Mouse (Mus musculus) embryo, embryonic 10 days (tissue): Measurements from ENCODE around the gene Farp1.
"Not testable (repeated sequence)": the region's sequence is repeated elsewhere in the genome, so short reads cannot be mapped to it uniquely, and the experiment has no call there.

Experiments used
- DNase-seq: peaks from one replicate; pipeline ENCODE4 v3.0.0-alpha.2; 2015; ENCODE audit warnings: low spot score

Farp1 gene

DNA sequence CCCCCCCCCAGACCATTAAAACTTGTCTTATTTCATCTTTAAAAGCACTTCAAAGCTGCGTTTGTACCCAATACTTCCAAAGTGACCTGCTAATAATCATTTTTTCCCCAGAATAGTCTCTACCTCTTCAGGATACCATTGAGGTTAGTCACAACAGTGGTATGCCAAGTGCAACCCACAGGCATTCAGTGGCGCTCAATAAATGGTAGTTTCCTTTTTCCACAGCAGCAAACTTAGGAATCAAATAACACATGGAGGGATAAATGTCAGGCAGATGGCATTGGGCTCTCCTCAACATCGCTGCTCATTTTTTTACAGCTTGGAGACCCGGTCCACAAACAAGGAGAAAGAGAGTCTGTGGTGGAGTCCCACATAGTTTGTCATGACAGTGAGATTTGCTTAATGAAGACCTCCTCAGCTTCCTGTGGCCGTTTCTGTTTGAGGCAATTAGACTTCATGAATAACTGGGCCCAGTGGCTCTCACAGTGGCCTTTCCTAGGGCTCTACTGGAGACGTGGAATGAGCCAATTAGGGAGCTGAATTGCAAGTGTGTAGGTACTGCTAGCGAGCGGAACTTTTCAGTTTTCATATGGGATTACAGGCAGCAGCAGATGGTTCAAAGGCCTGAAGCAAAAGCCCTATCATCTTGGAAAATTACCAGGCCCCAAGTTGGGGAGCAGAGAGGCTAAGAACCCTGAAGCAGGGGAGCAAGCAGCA, 148.6 kb downstream of the Farp1 start:
- no peak for DNase-seq

DNA sequence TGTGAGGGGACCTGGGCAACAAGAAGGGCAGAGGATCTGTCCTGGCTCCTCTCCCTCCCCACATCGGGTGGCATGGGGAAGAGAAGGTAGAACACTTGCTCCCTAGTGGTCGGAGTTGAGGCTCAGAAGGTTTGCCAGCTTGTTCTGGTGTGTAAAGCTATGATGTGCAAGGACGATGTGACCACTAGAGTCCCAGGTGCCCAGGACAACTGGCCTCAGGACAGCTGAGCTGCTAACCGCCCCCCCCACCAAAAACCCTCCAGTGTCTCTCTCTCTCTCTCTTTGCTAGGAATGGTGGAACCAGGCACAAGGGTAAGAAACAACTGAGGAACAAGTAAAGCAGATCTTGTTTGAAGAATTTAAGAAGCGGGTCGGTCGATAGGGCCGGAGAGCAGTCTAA, 149.4 kb downstream of the Farp1 start:
- no peak for DNase-seq

DNA sequence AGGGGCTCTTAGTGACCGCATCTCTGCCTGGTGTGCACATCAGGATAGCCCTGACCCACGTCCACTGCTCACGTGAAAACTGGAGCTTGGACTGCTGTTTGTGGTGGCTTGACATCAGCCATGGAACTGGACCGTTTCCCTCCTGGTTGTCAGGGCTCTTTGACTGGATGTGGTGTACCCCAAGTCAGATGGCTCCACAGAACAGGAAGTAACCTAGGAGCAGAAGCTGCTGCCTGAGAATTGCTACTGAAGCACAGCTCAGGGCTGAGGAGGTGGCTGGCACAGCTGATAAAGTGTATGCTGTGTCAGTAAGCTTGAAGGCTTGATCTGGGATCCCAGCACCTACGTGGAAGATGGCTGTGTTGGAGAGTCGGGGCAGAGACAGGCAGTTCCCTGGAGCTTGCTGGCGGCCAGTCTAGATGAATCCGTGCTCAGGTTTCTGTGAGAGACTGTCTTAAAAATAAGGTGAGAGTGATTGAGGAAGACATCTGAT, 151.4 kb downstream of the Farp1 start:
- no peak for DNase-seq

DNA sequence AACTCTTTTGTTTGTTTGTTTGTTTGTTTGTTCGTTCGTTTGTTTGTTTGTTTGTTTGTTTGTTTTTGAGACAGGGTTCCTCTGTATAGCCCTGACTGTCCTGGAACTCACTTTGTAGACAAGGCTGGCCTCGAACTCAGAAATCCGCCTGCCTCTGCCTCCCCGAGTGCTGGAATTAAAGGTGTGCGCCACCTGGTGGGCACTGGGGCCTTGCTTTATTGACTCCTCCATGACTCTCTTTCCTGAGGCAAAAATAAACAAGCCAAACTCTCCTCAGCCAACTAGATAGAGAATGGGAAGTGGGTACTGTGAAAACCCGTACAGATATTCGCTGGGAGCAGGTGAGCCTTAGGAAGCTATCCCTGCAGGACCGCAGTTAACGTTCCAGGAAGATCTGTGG, 154.8 kb downstream of the Farp1 start:
- not testable (repeated sequence) for DNase-seq

DNA sequence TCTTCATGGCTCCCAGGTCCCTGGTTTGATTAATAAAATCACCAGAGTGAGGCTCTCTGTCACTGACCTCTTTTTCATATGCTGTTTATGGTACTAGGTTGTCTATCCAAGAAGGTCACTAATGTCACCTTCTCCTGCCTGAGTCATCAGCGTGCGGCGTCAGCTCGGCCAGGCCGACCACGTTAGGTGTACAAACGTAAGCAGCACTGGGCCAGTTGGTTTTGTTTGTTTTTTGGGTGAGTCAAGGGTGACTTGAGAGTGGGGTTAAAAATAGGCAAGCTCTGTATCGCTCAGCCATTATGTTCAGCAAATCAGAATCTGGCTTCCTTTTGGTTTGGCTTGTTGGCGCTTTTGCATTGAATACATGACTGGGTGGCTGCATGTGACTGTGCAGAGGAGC, 155.4 kb downstream of the Farp1 start:
- no peak for DNase-seq

DNA sequence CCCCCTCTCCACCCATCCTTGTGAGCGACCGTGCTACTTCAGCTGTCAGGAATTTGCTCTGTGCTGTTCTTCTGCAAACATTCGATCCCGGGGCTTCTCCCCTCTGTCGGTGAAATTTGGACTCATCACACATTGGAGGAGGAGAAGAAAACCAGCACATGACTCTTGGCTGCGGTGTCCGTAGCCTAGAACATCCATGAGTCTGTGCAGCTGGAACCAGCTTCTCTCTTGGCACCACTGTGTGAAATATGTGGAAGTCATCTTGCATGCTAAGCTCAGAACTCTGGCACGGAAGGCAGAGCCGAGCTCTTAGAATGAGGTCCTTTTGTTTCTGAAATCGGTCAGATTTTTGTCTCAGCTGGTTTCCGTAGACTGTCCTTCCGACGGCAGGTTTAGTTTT, 156.7 kb downstream of the Farp1 start:
- no peak for DNase-seq

DNA sequence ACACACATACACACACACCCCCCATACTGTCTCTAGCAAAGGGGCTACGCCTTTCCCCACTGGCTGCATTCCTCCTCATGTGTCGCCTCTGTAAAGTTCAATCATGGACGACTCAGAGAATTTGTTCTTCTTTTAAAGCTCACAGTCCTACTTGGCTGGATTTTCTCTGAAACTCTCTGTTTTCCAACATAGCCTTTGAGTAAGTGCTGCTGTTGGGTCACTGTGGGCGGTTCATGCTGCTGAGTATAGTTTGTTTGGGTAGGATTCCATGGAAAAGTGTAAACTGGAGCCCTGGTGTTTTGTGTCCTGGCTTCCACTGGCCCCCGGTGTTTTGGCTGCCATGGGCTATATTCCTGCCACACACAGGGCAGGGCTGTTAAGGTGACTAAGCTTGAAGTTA, 157.4 kb downstream of the Farp1 start:
- DNase-seq, result no peak

DNA sequence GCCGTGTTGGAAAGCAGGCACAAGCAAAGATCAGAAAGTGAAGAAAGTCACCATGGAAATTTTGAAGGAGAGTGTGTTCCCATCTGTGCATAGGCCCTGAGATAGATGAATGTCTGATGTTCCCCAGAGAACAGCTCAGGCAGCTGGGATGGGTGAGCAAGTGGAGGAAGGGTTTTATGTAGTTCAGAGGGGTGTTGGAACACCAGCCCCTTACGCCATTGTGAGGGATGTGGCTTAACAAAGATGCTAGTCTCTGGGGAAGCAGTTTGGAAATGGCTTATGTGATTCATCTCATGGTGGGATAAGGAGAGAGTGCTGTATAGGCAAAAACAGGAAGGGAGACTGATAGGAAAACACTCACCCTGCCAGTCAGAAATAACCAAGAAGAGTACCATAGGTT, 159.0 kb downstream of the Farp1 start:
- DNase-seq, result no peak

DNA sequence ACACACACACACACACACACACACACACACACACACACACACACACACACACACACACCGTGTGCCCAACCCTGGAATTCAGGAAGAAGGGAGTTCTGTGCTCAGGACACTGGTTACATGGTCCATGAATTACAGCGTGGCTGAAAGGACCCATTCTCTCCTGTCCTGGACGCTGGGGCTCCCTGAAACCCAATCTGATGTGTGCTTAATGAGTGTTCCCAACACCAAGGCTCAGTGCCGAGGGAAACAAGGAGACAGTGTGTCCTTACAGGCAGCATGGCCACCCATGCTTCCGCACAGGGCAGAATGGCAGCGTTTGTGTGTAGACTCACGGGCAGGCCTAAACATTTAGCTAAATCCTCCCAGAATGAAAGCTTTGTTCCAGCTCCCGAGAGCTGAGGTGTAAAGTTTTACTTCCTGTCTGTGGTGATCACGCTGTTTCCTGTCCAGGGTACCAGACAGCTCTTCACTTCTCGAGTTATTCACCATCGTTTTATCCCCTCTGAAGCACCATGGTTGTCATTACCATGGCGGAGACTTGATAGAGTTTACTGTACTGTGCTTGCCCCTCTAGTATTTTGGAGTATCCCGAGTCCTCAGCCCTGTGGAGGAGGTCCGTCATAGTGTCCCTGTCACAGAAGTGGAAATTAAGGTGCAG, 164.0 kb downstream of the Farp1 start:
- peak; percentile 67 for DNase-seq

DNA sequence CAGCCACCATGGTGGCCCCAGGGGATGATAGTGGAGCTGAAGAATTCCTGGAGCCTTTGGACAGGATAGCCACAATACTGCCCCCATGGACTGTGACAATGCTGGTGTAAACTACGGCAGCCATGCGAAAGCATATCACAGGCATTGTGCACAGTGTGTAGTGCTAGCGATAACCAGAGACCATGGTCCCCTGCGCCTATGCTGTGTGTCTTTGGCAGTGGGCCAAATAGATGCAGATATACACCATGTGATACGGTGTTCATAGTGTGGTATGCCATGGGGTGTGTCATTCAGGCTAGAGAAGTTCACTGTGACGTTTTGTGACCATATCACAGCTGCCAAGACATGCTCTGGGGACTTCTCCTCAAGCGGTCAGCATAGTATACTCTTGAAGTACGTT, 164.8 kb downstream of the Farp1 start:
- no peak for DNase-seq

DNA sequence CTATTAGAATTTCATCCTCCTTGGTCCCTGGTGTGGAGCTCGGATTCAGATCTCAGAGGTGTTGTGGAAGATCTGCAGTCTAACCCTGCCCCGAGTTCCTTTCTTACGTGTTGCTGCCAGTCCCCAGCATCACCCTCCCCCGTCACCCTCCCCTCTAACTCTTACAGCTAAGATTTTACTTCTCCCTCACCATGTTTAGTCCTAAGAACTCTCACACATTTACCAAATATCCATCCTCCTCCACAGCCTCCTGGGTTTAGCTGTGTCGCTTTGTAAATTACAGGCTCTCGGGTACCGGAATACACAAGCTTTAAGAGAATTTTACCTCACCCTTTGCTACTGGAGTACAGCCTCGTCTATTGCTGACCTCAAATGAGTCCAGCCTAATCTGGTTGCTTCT, 165.4 kb downstream of the Farp1 start:
- DNase-seq, result no peak

DNA sequence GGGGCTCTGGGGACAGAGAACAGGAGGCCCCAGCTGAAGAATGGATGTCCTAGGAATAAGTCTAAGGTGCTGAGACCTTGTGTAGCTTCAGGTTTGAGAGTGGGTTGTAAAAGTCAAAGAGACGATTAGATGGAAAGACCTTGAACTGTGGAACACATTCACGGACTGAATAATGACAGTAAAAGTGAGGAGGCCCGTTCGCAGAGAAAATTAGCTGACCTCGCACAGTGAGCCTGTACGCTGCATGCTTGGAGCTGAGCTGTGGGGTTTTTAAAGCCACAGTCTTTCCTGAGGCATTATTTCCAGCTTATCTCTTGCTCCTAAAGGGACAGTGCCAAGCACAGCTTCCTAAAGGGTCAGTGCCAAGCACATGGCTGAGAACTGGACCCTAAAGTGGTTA, 166.2 kb downstream of the Farp1 start:
- DNase-seq, result no peak

DNA sequence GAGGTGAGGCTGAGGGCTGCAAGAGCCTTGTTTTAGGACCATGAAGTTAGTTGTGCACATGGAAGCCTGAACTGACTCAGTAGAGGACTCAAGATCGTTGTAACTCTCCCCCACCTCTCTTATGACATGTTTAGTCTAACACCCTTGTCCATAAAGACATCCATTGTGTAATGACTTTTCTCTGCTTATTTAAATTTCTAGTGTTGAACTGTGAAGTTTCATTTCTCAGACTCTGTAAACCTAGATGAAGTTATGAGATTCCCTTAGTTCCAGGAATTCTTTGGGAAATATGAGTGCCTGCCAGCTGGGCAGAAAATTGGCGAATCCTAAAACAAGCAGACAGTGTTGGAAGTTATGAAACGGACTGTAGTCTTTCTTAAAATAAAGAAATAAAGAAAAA, 170.5 kb downstream of the Farp1 start:
- no peak for DNase-seq

DNA sequence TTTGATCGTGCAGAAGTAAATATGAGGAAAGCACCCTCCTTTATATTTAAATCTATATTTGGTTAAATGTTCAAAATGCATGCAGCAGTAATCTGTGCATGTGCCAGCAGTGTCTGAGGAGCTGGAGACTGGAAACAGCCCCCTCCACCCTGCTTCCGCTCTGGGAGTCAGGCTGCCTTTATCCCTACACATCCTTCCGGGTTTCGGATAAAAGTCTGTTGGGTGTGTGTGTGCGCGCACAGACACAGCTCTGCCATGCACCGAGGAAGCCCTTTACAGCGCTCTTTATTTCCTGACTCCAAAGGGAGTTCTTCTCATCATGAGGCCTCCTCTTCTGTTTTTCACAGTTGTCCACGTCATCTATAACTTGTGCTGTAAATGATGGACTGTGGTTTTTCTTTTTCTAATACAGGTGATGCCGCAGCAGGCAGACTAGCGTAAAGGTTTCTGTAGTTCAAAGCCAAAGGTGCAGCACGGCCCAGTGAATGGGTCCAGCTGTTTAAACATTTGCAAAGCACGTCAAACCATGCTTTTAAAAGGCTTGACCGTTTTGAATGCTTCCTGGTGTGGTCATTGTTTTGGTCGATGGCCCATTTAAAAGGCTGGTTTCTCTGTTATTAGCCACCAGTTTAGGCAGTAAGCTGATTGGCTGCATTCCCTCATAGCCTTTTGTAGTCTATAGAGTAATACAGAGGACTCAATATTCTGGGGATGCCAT, 172.6 kb downstream of the Farp1 start:
- DNase-seq, result no peak

DNA sequence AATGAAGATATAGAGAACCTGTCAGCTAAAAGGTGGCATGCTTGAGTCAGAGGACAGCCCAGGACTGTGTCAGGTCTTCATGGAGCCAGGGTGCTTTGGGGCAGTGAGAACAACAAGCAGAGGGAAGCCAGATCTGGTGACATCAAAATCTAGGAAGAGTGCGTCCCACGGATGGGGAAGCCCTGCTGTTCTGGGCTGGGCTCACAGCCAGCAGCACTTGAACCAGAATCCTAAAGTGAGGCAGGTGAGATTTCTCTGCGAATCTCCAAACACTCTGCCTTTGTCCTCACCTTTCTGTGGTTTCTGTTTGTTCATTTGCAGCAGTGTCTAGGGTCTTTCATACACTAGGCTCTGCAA, 173.1 kb downstream of the Farp1 start:
- no peak for DNase-seq

DNA sequence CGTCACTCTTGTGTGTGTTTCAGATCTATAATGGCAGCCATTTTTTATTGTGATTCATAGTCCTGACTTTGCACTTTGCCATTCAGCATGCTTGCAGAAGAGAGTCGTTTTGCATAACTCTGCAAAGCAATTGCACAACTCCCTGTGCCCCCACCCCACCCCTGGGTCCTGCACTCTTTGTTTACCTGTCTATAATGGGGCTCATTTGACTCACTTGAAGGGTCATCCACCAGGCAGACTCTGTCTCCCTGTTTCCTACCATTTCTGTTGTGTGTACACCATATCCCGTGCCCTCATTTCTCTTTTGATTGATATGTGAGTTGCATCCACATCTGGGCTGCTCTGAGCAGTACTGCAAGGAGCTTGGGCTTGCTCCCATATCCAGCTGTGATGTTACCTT, 175.3 kb downstream of the Farp1 start:
- DNase-seq, result no peak

DNA sequence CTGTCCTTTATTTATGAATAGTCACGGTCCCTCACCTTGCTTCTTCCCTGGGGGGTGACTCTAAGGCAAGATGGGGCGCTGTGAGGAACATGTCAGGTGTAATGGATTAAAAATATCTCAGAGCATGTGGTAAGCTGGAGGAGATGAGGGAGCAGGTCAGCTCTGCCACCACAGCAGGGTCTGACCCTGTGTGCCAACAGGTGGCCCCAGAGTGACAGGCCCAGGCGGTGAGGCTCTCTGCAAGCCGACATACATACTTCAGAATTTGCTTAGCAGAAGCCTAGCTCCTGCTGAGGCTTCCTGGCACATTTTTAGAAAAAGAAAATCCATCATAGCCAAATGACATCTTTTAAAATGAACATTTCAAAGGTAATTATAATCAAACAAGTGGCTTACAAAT, 178.7 kb downstream of the Farp1 start:
- no peak for DNase-seq

DNA sequence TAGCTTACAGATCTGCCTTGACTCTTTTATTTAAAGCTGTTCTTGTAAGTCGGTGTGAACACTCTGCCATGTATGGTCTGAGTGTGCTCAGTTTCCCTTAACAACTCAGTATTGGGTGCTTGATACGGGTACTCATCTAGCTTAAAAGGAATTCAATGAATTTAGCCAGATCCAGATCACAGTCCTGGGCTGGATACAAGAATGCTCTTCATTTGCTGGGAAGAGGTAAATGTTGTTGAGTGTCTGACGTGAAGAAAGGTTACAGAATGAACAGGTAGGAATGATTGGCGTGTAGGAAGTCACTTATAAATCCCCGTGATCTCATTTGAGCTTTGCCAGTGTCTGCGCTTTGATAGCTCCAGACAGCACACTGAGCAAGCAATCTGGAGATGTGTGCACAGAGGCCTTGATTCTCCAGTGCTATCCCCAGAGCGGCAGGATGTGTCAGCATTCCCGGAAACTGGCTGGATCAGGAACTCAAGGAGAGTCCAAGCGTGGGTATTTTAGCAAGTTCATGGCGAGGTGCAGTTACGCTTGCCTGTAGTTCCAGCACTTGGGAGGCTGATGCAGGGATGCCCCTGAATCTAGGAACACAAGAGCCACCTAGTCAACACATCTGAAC, 179.7 kb downstream of the Farp1 start:
- no peak for DNase-seq

DNA sequence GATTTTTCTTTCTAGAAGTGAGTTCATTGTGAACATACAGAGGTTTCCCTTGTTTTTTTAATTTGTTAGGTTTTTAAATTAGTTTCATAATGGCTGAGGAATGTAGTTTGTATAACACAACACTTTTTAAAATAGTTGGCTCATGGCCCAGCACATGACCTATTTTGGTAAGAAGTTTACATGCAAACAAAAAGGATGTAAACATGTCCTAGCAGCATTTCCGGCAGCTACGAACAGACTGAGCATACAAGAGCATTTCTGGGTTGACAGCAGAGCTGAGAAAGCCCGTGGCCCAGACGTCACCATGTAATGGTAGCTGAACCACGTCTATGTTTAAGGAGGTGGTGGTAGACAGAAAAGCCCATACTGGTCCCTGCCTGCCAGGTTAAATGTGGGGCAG, 180.8 kb downstream of the Farp1 start:
- no peak for DNase-seq

DNA sequence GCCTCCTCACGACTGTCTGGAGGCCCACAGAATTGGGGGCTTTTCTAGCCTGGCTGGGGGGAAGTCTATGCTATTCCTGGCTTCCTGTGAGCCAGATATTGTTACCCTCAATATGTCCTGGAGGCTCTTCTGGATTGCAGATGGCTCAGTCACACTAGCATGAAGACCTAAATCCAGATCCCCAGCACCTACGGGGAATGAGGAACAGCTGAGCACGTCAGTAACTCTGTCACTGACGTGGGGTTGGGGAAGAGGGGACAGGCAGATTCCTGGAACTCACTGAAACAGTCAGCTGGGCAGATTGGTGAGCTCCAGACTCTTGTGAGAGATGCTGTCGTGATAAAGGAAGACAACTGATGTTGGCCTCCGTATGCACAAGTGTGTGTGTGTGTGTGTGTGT, 181.7 kb downstream of the Farp1 start:
- DNase-seq, result no peak

DNA sequence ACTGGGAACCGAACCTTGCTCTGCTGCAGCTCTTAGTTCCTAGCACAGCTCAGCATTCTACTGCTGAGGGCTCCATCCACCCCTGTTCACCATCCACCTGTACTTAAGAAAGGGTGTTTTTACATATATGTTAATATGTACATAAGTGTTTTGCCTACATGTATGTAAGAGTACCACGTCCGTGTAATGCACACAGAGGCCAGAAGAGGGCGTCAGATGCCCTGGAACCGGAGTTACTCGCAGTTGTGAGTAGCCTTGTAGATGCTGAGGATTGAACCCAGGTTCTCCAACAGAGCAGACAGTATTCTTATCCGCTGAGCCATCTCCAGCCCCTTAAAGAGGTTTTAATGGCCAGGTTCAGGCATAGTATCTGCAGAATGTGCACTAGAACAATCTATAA, 183.6 kb downstream of the Farp1 start:
- no peak for DNase-seq

DNA sequence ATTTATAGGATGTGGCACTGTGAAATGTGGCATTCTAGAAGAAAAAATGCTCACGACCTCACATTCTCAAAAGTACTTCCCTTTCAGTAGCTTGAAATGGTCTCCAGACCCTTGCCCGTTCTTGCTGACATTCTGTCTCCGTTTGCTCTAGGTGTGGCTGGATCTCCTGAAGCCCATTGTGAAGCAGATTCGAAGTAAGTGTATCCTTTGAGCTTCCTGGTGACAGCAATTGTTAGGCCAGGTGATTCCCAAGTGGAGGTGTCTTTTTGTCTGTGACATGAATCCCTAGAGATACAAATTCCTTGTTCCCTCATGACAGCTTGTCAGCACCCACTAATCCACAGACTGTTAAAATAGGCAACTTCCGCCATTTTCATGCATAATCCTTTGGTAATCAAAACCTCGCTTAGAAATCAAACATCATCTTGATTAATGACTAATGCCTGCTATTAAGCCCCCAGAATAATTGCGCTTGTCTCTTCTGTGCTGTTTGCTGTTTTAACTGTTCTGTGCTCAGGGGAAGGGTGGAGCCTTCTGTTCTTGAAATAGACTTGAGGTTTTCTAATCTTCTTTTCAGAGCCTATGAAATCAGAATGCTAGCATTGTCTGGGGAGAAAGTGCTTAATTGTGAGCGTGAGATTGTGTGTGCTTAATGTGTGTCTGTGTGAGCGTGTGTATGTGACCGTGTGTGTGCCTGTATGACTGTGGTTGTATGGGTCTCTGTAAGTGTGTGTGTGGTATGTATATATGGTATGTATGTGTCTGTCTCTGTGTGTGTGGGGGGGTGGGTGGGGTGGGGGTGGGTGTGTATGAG, 184.4 kb downstream of the Farp1 start:
- DNase-seq, result no peak
